Mouse (Mus musculus) midbrain, postnatal 0 days (tissue): ENCODE results near the gene Ano2. TPM values are rescaled to one million over a fixed set of nuclear protein-coding genes. Genes with fewer than 3 reads are reported as not detected.

Experiments
- ATAC-seq: fragments of 200-750 bp; cut with Nextera tagmentation; 2 replicates; pipeline ENCODE4 v1.8.0; 2017; ENCODE audit warnings: moderate number of reproducible peaks, mild to moderate bottlenecking, moderate TSS enrichment, moderate library complexity; ENCODE audit not compliant: low FRiP score
- DNase-seq: peaks from one replicate; pipeline ENCODE4 v3.0.0-alpha.2; 2015; ENCODE audit warnings: low spot score
- H3K27ac ChIP-seq: fragments of 300-500 bp; sonication (generic); 2 replicates; pipeline ENCODE4 v1.5.1; 2014; ENCODE audit warnings: low read depth, mild to moderate bottlenecking, low read length, mixed read lengths
- H3K27me3 ChIP-seq: fragments of 300-500 bp; sonication (generic); 2 replicates; pipeline ENCODE4 v1.6.1; 2014; ENCODE audit warnings: low read length, control low read depth, mixed read lengths; ENCODE audit not compliant: insufficient read depth
- H3K36me3 ChIP-seq: fragments of 300-500 bp; sonication (generic); 2 replicates; pipeline ENCODE4 v1.6.1; 2014; ENCODE audit warnings: low read length, control low read depth, mixed read lengths; ENCODE audit not compliant: insufficient read depth
- H3K4me1 ChIP-seq: fragments of 300-500 bp; sonication (generic); 2 replicates; pipeline ENCODE4 v1.6.1; 2014; ENCODE audit warnings: mild to moderate bottlenecking, control low read depth, antibody characterized with exemption, low read length, mixed read lengths; ENCODE audit not compliant: insufficient read depth
- H3K4me2 ChIP-seq: fragments of 300-500 bp; sonication (generic); 2 replicates; pipeline ENCODE4 v1.6.1; 2014; ENCODE audit warnings: low read depth, mild to moderate bottlenecking, low read length, mixed read lengths; ENCODE audit not compliant: poor library complexity, severe bottlenecking
- H3K4me3 ChIP-seq: fragments of 300-500 bp; sonication (generic); 2 replicates; pipeline ENCODE4 v1.5.1; 2014; ENCODE audit warnings: low read depth, mild to moderate bottlenecking, low read length, moderate library complexity
- H3K9ac ChIP-seq: fragments of 300-500 bp; sonication (generic); replicated peaks from 2 replicates; pipeline ENCODE4 v1.6.1; 2014; ENCODE audit warnings: mild to moderate bottlenecking, low read length, moderate library complexity, mixed read lengths; ENCODE audit not compliant: poor library complexity, severe bottlenecking
- H3K9me3 ChIP-seq: fragments of 300-500 bp; sonication (generic); 2 replicates; pipeline ENCODE4 v1.6.1; 2016; ENCODE audit warnings: low read length, control low read depth
- CTCF ChIP-seq: IDR thresholded peaks from 2 replicates; pipeline ENCODE4 v1.5.1; 2016; ENCODE audit warnings: antibody characterized with exemption, mild to moderate bottlenecking
- WGBS: fragments of 180-500 bp; shearing (Covaris S2); extraction: QIAGEN DNeasy Blood & Tissue Kit; methylation state at CpG from one replicate; pipeline ENCODE4 v1.1.7; 2014; 5-methylcytosine and 5-hydroxymethylcytosine counted together
- polyA plus RNA-seq: library from polyadenylated mRNA; unstranded; fragments of >200 nt; fragmentation: Nextera tagmentation; extraction: Ambion mirVana; gene quantifications from 2 replicates; pipeline ENCODE4 v1.2.1, GENCODE M21; 2015
- total RNA-seq: library from RNA; depleted of rRNA; stranded (reverse); fragments of >200 nt; gene quantifications from 2 replicates; pipeline ENCODE4 v1.2.3, GENCODE M21; 2014

Ano2 gene
- total and polyA plus RNA-seq, 2 experiments from 2014 or later = 0.77 to 0.98 TPM

DNA sequence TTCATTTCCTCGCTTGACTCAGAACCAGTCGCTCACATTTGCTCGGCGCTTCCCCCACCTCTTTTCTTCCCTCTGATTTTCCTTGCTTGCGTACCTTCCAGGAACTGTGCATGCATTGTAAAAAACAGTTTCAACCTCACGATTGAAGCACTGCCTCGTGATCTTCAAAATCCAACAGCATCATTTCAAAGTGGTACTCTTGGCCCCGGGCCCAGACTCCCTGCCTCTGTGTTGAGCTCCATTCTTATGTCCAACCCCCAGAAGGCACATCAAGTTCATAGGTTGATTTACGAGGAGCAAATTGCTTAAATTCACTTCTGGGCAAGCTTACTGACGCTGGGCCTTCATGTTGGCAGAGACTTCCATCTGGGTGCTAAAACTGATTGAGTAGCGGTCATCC, 9.6 kb upstream of the Ano2 start:
- Histone ChIP-seq H3K27me3 (no peaks in the 10 kb centered on the region), H3K9me3 (no peaks in the 10 kb centered on the region), H3K4me1 (no peaks in the 10 kb centered on the region), H3K27ac (no peak overlapping the region), H3K4me2 (no peak overlapping the region), H3K9ac (no peak overlapping the region), H3K36me3 (no peaks in the 10 kb centered on the region), H3K4me3 (no peak overlapping the region)
- 80% methylated on average over 11 of the region's 11 CpGs for whole genome bisulfite sequencing
- ATAC-seq (no peak), DNase-seq (no peak)
- TF ChIP-seq CTCF = no peak

DNA sequence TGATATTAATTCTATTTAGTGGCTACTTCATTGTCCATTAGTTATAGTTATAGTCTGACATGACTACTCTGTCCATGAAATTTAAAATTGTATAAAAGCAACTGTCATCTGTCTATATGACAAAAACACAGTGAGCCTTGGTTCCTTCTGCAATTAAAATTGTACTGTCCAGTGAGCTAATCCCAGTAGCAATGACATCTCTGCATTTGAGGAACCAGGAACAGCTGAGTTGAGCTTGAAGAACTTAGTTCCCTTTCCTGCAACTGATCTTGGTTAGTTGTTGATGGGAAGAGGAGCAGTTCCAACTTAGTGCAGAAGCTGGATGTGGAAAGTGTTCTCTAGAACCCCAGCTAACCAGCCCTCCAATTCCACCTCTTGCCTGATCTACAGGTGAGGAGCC, 4.8 kb upstream of the Ano2 start:
- H3K4me3 ChIP-seq = no peak overlapping the region
- DNase-seq = no peak
- no peak for ATAC-seq
- H3K4me1 ChIP-seq = peaks cover 3% of the 10 kb centered on the region
- no peaks in the 10 kb centered on the region for H3K27me3 ChIP-seq
- H3K36me3 ChIP-seq = no peaks in the 10 kb centered on the region
- no peak overlapping the region for H3K4me2 ChIP-seq
- no peak overlapping the region for H3K9ac ChIP-seq
- no peaks in the 10 kb centered on the region for H3K9me3 ChIP-seq
- H3K27ac ChIP-seq = no peak overlapping the region
- no peak for TF ChIP-seq CTCF

DNA sequence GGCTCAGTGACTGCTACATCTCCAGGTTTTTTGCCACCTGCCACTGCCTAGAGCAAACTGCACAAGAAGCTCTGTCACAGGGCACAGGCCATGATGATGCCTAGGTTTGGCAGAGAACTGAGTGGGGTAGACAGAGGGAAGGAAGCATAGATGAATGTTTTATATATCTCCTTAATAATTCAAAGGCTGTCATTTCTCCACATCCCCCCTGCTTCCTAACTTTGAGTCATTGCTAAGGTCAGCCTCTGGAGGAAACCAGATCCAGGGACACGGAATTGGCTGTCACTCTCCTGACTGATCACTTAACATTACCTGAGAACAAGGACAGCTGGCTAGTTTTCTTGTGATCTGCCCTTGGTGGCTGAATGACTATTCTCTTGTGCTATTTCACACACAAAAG, 2.2 kb upstream of the Ano2 start:
- no peak for DNase-seq
- no peak for ATAC-seq
- 54% methylated on average over 1 of the region's 1 CpGs for WGBS

DNA sequence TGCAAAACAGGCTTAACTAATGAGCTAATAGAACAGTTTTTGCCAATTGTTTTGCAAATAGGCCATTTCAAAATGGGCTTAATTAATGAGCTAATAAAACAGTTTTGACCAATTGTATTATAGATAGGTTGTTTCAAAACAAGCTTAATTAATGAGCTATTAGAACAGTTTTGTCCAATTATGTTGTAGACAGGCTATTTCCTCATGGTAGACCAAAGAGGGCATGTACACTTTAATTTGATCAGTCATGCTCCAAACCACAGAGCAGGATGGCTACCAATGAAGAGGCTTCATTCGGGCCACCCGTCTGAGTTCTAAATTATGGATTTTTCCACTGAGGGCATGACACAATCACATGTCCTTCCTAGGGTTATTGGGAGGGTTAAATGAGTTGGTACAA, 10.9 kb downstream of the Ano2 start:
- no peak overlapping the region for H3K9ac ChIP-seq
- H3K4me2 ChIP-seq = no peak overlapping the region
- ATAC-seq = no peak
- H3K9me3 ChIP-seq = no peaks in the 10 kb centered on the region
- no peaks in the 10 kb centered on the region for H3K36me3 ChIP-seq
- TF ChIP-seq CTCF = no peak
- H3K27ac ChIP-seq = no peak overlapping the region
- DNase-seq = no peak
- 87% methylated on average over 2 of the region's 2 CpGs for WGBS
- no peaks in the 10 kb centered on the region for H3K27me3 ChIP-seq
- no peak overlapping the region for H3K4me3 ChIP-seq
- no peaks in the 10 kb centered on the region for H3K4me1 ChIP-seq

More for the DNA sequence above, 2.2 kb upstream of the Ano2 start:
- no peak overlapping the region for H3K27ac ChIP-seq
- H3K4me1 ChIP-seq = peaks cover 3% of the 10 kb centered on the region
- no peaks in the 10 kb centered on the region for H3K9me3 ChIP-seq
- no peak overlapping the region for H3K9ac ChIP-seq
- no peak for TF ChIP-seq CTCF
- H3K27me3 ChIP-seq = no peaks in the 10 kb centered on the region
- no peak overlapping the region for H3K4me2 ChIP-seq
- H3K4me3 ChIP-seq = no peak overlapping the region
- no peaks in the 10 kb centered on the region for H3K36me3 ChIP-seq

DNA sequence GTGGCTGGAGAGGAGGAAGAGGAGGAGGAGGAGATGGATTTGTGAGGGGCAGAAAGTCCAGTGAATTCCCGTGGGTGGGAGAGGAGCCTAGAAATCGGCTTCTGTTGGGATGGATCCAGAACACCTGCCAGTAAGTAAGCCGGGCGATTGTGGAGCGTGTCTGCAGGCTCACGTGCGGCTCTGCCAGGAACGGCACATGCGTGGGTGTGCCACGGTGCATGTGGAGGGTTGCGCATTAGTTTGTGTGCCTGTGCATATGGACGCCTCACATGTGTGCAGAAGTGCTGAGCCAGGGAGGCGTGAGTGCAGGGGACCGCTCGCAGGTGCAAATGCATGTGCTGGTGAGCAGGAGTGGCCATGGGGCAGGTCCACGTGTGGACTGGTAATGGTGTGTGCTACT, 21.0 kb downstream of the Ano2 start:
- H3K4me2 ChIP-seq = no peak overlapping the region
- no peaks in the 10 kb centered on the region for H3K4me1 ChIP-seq
- DNase-seq = no peak
- ATAC-seq = no peak
- H3K36me3 ChIP-seq = no peaks in the 10 kb centered on the region
- WGBS = 84% methylated on average over 16 of the region's 16 CpGs
- no peaks in the 10 kb centered on the region for H3K9me3 ChIP-seq
- no peak overlapping the region for H3K4me3 ChIP-seq
- no peak overlapping the region for H3K27ac ChIP-seq
- TF ChIP-seq CTCF = no peak
- no peaks in the 10 kb centered on the region for H3K27me3 ChIP-seq
- H3K9ac ChIP-seq = no peak overlapping the region

DNA sequence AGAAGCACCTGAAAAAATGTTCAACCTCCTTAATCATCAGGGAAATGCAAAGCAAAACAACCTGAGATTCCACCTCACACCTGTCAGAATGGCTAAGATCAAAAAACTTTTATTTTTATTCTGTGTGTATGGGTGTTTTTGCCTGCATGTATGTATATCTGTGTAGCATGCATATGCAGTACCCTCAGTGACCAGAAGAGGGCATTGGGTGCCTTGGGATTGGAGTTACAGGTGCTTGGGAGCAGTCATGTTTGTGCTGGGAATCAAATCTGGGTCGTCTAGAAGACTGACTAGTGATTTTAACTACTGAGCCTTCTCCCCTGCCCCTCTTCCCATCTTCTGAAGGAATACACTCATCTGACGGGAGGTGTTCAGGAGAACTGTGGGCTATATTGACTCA, 36.2 kb downstream of the Ano2 start:
- Histone ChIP-seq H3K9me3 (no peaks in the 10 kb centered on the region), H3K4me3 (no peak overlapping the region), H3K27me3 (no peaks in the 10 kb centered on the region), H3K4me1 (no peaks in the 10 kb centered on the region), H3K4me2 (no peak overlapping the region), H3K27ac (no peak overlapping the region), H3K9ac (no peak overlapping the region), H3K36me3 (no peaks in the 10 kb centered on the region)
- 89% methylated on average over 2 of the region's 2 CpGs for WGBS
- ATAC-seq = no peak
- DNase-seq = no peak
- peak; percentile 22; the same call in 1 of the 2 replicates for TF ChIP-seq CTCF

DNA sequence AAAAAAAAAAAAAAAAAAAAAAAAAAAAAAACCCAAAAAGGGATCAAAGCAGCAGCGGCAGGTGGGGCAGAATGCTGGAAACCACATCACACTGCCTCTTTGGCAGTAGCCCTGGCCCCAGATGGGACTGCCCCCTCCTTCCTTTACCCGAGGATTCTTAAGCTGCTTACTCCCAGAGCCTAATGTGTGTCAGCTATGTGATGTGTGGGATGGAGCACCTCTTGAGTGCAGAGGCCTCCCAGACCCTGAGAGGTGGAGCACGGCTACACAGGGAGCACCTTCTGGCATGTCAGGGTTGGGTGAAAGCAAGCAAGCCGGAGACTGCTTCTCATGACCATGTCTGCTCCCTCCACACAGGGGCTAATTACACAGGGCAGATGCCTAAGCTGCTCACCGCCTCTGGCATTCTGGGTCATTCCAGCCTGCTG, 37.3 kb downstream of the Ano2 start:
- Histone ChIP-seq H3K4me1 (no peaks in the 10 kb centered on the region), H3K9ac (no peak overlapping the region), H3K9me3 (no peaks in the 10 kb centered on the region), H3K4me2 (no peak overlapping the region), H3K27me3 (no peaks in the 10 kb centered on the region), H3K36me3 (no peaks in the 10 kb centered on the region), H3K4me3 (no peak overlapping the region), H3K27ac (no peak overlapping the region)
- no peak for ATAC-seq
- peak; percentile 60 for DNase-seq
- 36% methylated on average over 5 of the region's 5 CpGs for WGBS
- no peak for TF ChIP-seq CTCF
